Mouse (Mus musculus): ENCODE data around the gene AY074887.

The AY074887 gene

GRCm38 (mm10) chr9:54917010-54917677 is 33.7 kb downstream of the AY074887 start, which contains the start of gene Hykk:
TSS of gene Hykk (plus strand) at chr9:54917283.
- peak; percentile 90 to 95 for DNase-seq (ENCODE audit: inconsistent age in 2 of 2, low spot score in 1 of 2)

GRCm38 (mm10) chr9:54916401-54916800 is 34.4 kb downstream of the AY074887 start:
- peak; percentile 5 to 35 for DNase-seq (ENCODE audit: inconsistent age in 2 of 2, low spot score in 1 of 2)

GRCm38 (mm10) chr9:54915576-54915975 is 35.2 kb downstream of the AY074887 start:
- DNase-seq (ENCODE audit: inconsistent age in 2 of 2, low spot score in 1 of 2): no peak

GRCm38 (mm10) chr9:54909446-54909845 is 41.4 kb downstream of the AY074887 start:
- DNase-seq (ENCODE audit: inconsistent age in 2 of 2, low spot score in 1 of 2): no peak
